Mouse (Mus musculus) adrenal gland, adult 18-20 months (tissue): ENCODE measurements at regions not wholly inside any gene's neighbourhood (a gene's known extent, or its start where the extent isn't known, plus 50 kb on each side); places are given as distances from the start of the nearest gene placed in this dataset.

Experiments used
- DNase-seq, 2 experiments: peaks; one replicate each; pipeline ENCODE4 v3.0.0; 2021 to 2022; ENCODE audit warnings: low spot score in 2 of 2

DNA sequence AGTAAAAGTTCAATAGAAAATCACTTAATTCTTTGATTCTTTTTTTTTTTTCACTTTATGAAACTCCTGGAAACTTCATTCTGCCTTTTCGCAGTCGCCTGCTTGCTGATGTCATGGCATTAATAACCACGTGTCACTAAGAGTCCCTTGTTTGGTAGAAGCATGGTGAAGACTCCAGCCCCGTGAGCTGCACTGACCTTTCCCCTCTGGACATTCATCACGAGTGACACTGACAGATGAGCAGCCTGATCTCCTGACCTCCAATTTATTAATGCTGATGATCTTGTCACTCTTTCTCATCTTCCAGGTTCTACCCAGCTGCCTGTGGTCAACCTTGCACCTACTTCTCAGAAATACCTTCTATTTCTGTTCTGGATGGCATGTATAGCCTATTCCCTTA, 867.1 kb upstream of the Slit2 start:
- DNase-seq = no peak

DNA sequence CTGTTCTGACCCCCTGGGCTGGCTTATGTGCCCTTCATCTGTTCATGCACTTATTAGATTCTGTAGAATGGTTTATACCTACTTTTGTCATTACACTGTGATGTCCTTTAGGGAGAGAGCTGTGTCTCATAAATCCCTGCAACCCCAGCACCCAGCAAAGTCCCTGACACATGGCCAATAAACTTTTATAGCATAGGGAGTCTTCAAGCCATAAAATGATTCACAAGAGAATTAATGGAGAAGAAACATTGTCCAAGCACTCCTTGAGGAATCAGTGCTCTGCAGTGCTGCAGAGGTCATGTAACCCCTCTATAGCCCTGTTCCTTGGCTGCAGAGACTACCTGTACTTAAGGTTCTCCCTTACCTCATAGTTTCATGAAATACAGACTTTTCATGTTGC, 887.2 kb upstream of the Slit2 start:
- DNase-seq = no peak

DNA sequence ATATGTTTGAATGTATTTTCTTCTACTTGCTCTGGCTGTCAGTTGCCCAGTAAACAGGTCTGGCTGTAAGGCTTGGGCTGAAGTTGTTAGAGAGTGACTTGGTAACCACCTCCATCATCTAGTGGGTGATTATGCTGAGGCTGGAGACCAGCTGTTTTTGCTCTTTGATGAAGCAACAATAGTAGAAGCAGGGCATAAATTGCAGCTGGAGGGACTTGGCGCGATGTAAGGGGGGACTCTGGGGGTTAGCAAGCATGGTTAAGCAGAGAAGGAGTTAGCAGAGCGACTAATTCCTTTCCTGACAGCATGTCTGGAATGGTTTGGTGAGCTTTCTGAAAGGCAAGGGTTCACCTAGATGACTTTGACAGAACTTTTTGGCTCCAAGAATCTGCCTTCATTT, 930.0 kb upstream of the Slit2 start:
- DNase-seq = no peak

DNA sequence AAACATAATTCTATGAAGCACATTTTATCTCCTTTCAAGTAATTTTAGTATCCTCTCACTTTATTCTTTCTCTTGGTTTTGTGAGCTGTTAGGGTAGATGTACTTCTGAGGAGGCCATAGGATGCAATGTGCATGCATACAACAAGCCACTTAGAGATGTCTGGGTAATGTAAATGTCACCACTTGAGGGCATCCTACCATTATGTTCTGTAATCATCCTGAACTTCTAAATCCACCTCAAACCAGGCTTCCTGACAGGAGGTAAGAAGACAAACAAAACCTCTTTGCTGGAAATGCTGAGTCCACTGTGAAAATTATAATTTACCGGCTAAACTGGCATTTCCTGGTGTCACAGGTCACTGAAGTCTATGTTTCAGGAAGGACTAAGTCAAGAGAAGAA, 946.2 kb upstream of the Slit2 start:
- no peak for DNase-seq

GRCm38 (mm10) chr5:47034021-47034420, 948.9 kb upstream of the Slit2 start:
- no peak for DNase-seq

- peak; percentile 6 to 39 for DNase-seq
Measured at GRCm38 (mm10) chr5:47014351-47014750, 968.6 kb upstream of the Slit2 start.

GRCm38 (mm10) chr5:46992557-46992956, 990.4 kb upstream of the Slit2 start:
- no peak for DNase-seq

DNA sequence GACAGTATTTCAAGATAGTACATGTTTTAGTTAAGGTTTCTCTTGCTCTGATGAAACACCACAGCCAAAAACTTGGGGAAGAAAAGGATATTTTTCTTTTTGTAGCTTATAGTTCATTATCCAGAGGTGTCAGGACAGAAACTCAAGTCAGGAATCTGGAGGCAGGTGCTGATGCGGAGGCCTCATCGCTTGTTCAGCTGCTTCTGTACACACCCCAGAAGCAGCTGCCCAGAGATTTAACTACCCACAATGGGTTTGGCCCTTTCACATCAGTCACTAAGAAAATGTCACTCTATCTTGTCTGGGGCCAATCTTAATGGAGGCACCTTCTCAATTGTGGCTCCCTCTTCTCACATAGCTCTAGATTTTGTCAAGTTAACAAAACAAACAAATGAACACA, 996.4 kb upstream of the Slit2 start:
- DNase-seq = no peak

DNA sequence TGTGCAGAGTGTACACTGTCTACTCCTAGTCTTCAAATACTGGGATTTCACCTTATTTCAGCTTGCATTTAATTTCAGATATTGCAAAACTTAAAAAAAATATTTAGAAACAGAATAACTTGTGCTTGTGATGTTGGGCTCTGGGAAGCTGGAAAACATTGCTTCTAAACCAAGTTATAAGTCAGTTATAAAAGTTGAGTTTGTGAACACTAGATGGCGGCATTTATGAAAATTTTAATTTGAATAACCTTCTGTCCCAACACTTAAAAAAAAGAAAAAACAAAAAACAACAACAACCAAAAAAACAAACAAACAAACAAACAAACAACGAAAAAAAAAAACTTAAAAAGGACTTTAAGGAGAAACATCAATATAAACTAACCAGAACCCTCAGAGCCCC, 1002.6 kb upstream of the Slit2 start:
- no peak for DNase-seq

DNA sequence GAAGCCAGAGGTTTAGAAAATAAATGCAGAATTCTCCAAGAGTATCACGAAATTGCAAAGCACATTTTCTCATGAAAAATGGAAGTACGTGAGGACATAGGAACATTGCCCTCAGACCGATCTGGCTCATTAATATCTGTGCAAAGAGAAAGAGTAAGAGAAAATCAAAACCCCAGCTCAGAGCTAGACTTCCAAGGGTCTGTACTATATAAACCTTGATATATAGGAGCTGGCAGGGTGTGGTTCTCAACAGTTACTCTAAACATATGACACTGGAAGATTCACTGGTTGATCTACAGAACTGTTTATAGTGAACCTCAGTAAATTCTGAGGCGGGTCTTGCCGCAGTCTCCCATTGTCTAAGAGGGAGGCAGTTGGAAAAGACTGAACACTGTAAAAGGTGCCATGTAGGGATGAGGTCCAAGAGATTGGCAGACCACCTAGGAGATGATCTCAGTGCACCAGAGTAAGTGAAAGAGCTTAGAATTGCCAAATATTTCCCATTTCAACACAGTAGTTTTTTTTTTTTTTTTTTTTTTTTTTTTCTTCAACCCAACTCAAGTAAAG, 1014.0 kb upstream of the Slit2 start:
- no peak for DNase-seq

- DNase-seq = no peak
Measured at GRCm38 (mm10) chr5:46960749-46961148, 1022.2 kb upstream of the Slit2 start.

GRCm38 (mm10) chr5:46926324-46926723, 1056.6 kb upstream of the Slit2 start:
- DNase-seq = no peak

DNA sequence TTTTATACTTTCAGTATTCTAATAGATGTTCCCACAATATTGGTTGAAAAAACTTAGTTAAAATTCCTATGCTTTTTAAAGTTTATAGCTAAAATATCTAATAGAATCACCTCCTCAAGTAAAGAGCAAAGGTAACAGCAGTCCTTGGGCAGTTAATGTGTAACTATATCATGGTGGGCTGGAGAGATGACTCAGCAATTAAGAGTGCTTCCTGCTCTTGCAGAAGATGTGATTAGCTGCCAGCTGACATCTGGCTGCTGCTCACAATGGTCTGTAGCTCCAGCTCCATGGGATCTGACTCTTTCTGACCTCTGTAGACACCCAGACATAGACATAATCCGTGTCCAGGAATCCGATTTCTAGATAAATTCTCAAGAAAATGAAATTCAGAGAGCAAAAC, 1044.5 kb upstream of the Lcorl start:
- DNase-seq = no peak

- no peak for DNase-seq
Measured at GRCm38 (mm10) chr5:46894037-46894436, 1036.6 kb upstream of the Lcorl start.

DNA sequence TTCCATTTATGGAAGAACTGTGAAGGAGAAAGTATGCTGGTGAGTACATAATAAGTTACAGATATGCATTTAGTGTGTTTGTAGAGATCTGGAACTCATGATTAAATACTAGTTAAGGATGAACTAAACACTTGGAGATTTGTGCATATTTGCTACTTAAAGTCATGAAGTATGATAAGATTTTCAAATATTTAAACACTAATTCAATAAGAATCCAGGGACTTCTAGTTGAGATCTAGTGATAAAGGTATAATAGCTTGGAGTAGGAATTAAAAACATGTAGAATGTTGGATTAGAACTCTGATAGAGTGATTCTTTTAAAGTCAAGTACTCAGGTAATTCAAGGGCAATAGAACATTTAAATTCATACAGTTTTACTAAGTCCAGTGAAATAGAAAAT, 1026.5 kb upstream of the Lcorl start:
- no peak for DNase-seq

DNA sequence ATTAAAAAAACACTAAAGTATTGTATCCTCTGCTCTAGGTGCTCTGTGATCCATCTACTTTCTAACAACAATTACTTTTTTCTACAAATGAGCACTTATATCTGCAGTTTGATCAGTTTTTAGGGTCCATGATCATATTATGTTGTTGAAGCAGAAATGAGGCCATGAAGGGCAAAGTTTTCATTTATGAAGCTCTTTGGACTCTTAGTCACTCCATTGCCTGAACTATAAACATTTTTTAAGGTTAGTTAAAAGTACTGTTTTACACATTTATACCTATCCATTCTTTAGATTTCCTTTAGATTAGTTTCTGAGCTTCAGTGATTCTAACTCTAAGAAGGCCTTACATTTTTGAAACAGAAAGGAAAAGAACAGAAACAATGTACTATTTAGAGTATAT, 999.4 kb upstream of the Lcorl start:
- no peak for DNase-seq

DNA sequence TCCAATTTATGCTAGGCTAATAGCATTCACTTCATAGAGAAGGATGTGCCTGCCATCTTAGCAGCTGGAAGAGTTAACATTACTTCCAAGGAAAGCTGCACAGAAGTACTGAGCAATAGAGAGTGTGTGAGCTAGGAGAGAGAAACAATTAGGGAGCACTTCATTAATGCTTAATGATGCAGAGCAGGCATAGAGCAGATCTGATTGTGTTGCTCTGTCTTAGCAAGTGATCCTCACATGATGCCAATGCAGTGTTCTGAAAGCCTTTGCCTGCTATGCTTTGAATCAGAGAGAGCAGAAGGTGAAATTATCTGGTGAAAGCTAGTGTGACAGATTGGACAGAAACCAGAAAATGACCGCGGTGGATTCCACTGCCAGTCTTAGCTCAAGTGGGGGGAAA, 987.8 kb upstream of the Lcorl start:
- no peak for DNase-seq

DNA sequence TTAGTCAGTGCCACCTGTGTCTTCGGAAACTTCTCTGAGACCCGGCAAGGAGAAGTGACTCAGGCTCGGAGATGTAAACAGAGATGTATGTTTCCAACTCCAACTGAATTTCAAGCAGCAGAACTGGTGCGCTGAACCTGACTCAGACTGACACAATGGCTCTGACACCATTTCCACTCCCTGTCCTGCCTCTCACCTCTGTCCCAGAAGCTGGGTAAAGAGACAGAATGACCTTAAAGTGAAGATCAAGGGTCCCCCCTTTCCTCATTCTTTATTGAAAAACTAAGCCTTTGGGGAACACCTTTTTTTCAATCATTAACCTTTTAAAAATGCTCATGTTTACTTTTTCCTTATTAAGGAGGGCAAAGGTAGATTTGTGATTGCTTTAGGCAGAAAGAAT, 979.4 kb upstream of the Lcorl start:
- DNase-seq = no peak

DNA sequence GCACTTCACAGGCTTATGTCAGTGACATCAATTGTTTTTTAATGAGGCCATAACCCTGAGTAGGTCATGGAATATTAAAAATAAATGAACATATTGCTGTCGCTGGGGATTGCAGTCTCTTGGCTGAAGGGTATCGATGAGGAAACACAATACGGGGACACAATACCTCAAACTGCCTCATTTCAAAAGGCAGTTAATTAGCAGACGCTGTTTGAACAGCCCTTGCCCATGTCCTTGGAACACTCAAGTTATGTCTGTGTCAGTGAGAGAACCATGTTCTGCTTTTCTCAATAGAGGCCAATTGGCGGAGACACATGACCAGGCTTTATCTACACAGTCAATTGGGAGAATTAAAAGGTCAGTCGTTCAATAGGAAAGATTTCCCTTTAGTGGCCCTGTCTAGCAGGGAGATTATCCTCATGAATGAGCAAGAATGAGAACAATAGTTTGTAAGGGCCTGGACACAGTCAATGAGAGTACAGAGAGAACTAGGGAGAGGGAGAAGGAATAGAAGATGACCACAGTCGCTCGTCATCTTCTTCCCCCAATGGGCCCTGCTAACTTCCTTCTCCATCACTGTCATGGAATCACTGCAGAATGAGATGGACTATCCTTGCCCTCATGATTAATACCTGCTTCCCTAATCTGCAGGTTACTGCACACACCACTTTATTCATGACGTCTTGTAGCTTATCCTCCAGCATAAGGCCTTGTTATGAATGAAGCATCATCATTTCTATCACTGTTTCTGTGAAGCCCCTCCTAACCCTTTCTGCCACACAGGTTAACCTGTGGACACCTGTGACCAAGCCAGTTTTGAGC, 973.6 kb upstream of the Lcorl start:
- DNase-seq = no peak

- DNase-seq = no peak
Measured at GRCm38 (mm10) chr5:46830114-46830513, 972.7 kb upstream of the Lcorl start.

GRCm38 (mm10) chr5:46826381-46826780, 969.0 kb upstream of the Lcorl start:
- DNase-seq = no peak

DNA sequence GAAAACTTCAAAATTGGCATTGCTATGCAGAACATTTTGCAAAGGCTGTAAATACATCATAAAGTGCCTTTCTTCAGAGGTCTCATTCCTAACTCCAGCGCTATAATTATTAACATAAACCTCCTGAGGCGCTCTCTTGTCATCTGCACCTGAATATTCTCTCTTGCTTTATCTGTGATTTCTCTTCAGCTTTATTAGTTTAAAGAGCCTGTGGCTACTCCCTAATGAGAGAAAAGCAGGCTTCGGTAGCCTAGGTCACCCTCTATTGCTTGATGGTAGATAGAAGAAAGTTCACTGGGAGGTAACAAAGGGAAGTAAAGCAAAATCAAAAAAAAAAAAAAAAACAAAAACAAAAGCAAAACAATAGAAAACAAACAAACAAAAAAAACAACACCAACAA, 967.5 kb upstream of the Lcorl start:
- no peak for DNase-seq

DNA sequence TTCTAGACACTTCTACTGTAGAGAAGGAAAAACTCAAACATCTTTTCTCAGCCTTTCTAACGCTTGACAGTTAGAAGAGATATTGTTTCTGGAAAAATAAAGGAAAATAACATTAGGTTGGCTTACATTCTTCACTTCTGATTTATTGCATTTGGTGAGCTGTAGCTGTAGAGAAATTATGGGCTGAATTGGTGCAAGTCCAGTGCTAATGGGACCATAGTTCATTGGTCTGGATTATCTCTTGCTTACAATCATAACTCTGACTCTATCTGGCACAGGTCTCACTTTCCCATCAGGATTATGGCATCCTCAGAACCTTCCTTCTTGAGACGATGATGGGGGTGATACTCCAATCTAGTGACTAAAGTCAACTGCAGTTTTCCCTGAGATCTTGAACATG, 937.7 kb upstream of the Lcorl start:
- DNase-seq = no peak
